Mouse (Mus musculus) frontal cortex, adult (tissue): Measurements from ENCODE around the gene Copz2.
"Not testable (repeated sequence)": the region's sequence is repeated elsewhere in the genome, so short reads cannot be mapped to it uniquely, and the experiment has no call there.

Experiments
- ATAC-seq: cut with Nextera tagmentation; 2 replicates; pipeline ENCODE4 v1.9.2; 2017; ENCODE audit warnings: mild to moderate bottlenecking, moderate library complexity, mixed read lengths; ENCODE audit not compliant: low TSS enrichment

The Copz2 gene

DNA sequence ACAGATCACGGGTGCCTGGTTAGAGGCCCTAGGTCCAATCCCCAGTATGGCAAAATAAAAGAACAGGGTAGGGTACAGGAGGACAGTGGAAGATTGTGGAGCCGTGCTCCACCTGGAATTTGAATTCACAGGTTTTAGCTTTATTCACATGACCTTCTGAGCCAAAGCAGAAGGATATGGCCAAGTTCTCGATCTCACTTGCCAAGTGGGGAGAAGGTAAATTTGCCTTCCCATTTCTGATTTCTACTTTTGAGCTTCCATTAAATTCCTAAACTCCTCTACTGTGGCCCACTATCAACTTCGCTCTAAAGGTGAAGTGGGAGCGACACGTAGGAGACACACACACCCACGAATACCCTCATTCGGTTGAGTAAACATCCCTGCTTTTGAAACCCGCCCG is 20.8 kb upstream of the Copz2 start:
- ATAC-seq: no peak

DNA sequence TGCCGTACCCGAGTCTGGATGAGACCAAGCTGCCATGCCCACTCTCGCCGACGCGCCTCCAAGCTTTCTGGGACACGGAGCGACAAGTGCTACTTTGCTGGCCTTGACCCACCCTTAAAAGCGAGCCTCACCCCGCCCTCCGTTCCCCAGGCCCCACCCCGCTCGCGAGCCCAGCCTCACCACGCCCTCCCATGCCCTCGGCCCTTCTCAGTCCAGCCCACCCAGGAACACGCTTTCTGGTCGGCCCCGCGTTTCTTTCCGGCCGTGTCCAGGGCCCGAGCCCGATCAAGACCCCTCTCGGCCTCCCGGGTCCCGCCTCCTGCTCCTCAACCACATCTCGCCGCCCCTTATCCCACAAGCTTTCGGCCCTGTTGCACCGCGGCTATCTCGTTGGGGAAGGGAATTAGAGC is 20.3 kb upstream of the Copz2 start:
- peak; percentile 8; the same call in 1 of the 2 replicates for ATAC-seq

DNA sequence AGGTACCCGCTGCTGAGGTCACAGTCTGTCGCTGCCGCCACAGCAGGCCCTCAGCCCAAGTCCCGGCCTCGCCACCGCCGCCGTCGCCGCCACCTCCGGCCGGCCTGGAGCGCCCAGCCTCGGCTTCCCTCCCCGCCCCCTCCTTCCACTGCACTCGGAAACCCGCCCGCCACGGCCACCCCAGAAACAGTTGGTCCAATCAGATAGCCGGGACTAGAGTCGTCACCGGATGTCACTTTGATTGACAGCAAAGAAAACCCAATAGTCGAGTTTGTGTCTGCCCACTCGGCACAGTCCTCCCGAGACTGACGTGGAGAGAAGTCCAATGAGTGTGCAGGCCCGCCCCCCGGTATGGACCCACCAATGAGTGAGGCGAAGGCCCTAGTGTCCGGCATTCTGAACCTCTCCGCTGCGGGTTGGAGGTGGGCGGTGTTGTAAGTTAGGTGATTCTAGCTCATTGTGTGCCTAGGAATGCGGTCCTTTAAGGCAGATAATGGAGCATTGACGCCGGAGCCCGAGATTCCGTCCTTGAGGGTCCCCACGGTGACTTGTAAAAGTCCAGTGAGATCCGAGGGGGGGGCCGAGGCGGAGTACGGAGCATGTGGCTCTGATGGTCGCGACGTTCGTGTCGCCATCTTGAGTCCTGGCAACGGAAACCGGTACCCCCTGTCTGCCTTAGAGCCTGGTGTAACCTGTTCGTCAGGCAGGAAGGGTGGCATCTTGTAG is 19.7 kb upstream of the Copz2 start, which contains the start of gene Nfe2l1:
Nfe2l1 (minus strand) TSS at position 156 of the 726 bp plus-strand sequence.
- peak; percentile 96 for ATAC-seq

DNA sequence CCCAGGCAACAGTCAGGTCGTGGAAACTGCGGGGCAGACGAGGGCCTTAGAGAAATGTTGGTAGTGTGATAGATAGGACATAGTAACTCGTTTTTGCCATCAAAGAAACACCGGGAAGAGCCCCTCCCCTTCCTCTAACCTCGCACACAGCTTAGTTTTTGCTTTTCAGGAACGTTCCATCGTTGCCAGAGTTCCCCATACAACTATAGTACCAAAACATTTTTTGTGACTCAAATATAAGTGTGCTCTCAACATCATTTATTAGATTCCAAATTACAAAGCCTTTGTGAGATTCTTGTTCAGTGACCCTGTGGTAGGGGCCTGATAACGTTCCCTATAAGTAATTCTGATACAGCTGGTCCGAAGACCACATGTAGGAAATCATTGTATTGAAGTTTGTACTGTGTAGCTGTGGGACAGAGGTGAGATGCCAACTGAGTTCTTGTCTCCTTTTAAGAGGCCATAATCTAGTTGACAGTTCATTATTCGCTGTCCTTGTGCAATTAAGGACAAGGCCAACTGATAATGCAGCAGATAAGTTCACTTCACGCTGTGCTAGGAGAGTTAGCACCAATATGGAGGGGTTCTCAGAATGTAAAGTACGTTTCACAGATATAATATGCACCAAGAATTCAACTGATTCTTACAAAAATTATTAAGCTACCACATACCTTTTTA is 19.0 kb upstream of the Copz2 start:
- no peak for ATAC-seq

GRCm38 (mm10) chr11:96831516-96831915 is 18.2 kb upstream of the Copz2 start:
- ATAC-seq: no peak

DNA sequence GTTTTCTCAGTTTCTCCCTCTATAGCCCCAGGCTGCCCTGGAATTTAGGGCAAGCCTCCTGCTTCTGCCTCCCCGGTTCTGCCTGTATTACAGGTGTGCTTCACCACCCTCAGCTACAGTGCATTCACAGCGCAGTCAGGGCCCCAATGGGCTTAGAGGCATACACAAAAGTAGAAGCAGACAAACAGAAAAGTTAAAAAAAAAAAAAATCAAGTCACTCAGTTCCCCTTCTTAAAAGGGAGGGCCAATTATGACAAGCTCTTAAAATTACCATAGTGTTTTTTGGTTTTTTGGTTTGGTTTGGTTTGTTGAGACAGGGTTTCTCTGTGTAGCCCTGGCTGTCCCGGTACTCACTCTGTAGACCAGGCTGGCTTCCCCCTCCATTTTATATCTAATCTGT is 17.1 kb upstream of the Copz2 start:
- no peak for ATAC-seq

- no peak for ATAC-seq
These were observed 16.7 kb upstream of the Copz2 start for GRCm38 (mm10) chr11:96832973-96833372.

- no peak for ATAC-seq
These were observed 15.5 kb upstream of the Copz2 start for GRCm38 (mm10) chr11:96834127-96834526.

DNA sequence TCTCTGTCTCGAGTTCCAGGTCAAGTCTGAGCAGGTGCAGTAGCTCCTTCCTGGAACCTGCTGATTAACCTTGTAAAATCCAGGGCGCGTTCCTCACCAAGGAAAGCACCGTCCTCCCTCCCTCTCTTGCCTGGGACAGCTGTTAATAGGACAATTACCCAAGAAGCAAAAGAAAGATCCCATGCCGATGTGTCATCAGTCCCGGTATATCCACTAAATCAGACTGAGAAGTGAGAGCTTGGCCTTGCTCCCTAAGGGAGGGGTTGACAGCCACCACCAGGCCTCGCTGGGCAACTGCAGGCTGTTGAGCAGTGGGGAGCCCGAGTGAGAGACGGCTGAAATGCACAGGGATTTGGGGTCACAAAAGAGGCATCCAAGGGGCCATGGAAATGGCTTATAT is 12.4 kb upstream of the Copz2 start:
- 0 out of 2 replicates have a peak, but pooled peaks have one; percentile 32 for ATAC-seq

DNA sequence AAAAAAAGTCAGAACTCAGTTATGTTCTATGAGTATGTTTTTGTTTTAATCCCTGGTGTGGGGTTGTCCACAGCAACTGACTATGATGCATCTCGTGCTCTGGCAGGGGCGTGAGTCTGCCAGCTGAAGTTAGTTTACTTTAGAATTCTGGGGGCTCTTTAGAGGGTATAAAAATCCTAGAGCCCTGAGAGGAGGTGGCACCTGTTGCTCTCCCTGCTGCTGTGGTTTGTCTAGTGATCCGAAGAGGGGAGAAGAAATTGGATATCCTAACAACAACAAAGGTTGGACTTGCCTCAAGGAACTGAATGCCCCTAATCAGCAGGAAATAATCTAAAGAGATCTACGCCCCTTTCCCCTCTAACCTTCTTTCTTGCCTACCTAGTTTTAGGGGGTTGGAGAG is 11.3 kb upstream of the Copz2 start:
- no peak for ATAC-seq

- ATAC-seq: no peak
These were observed 10.2 kb upstream of the Copz2 start for GRCm38 (mm10) chr11:96839428-96839827.

GRCm38 (mm10) chr11:96839877-96840276 is 9.8 kb upstream of the Copz2 start:
- ATAC-seq: peak; percentile 51

DNA sequence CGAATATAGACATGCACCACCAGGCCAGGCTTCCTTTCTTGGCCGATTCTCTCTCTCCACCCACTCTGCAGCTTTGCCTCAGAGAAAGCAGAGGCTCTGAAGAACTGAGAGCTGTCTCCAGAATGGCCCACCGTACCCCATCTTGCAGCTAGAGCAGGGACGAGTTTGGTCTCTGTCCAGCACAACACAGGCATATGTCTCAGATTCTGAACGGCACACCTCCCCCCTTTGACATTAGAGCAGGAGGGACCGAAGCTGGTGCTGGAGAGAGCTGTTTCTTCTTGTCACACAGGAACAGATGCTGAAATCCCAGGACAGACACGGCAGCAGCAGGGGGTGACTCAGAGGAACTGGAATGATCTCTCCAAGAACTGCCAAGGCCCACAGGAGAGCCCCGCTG is 9.4 kb upstream of the Copz2 start:
- ATAC-seq: peak; percentile 96

- no peak for ATAC-seq
These were observed 6.0 kb upstream of the Copz2 start for GRCm38 (mm10) chr11:96843627-96844026.

- no peak for ATAC-seq
These were observed 2.4 kb upstream of the Copz2 start for GRCm38 (mm10) chr11:96847240-96847639.

- no peak for ATAC-seq
These were observed 976 bp upstream of the Copz2 start for GRCm38 (mm10) chr11:96848694-96849093.

GRCm38 (mm10) chr11:96849145-96849544 is 525 bp upstream of the Copz2 start:
- ATAC-seq: not testable (repeated sequence)

DNA sequence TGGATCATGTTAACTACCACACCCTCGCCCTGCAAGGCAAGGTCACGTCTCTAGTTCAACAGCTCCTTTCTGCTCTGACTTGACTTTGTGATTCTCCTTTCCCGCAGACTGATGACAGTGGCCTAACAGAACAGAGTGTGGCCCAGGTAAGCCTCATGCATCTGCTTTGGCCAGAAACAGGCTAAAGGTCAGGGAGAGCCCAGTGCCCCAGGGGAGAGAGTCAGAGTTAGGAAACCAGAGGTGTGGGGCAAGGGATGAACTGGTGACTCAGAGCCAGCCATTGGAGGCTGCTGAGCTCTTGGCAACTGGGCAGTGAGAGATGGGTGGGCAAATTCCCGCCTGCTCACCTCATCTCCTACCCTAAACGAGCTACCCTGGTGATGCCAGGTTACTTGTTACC is 7.8 kb downstream of the Copz2 start:
- no peak for ATAC-seq

GRCm38 (mm10) chr11:96859635-96860034 is 10.0 kb downstream of the Copz2 start:
- ATAC-seq: no peak

- peak; percentile 36; the same call in 1 of the 2 replicates for ATAC-seq
These were observed 10.9 kb downstream of the Copz2 start for GRCm38 (mm10) chr11:96860564-96860963.

- peak; percentile 50 for ATAC-seq
These were observed 11.8 kb downstream of the Copz2 start for GRCm38 (mm10) chr11:96861446-96861845.

DNA sequence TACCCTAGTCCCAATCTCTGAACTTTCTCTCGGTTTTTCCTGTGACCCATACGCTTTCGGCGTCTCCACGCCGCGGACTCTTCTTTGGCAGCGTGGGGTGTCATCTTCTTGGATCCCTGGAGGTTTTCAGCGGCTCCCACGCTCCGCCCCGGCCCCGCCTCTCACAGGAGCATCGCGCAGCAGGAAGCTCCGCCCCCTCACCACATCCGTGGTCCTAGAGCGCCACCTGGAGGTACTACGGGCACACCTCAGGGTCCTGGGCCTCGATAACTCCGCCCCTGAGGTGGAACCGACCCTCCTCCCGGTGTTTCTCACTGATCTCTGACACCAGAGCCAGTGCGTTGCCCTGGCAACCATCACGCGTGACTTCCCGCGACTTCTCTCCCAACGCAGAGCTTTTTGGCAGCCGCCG is 12.2 kb downstream of the Copz2 start:
- ATAC-seq: peak; percentile 76

GRCm38 (mm10) chr11:96862534-96862933 is 12.9 kb downstream of the Copz2 start:
- ATAC-seq: no peak
